Mouse (Mus musculus) testis, adult 2 months (tissue): ENCODE results near the gene Itm2a.

Experiments
- CTCF ChIP-seq: fragments of 200-500 bp; IDR thresholded peaks from 2 replicates; pipeline ENCODE4 v1.5.1; 2012; ENCODE audit warnings: low read depth, mild to moderate bottlenecking, inconsistent platforms, low read length, moderate library complexity; ENCODE audit not compliant: control insufficient read depth, insufficient read depth, insufficient replicate concordance
- POLR2A ChIP-seq: fragments of 200-500 bp; IDR thresholded peaks from 2 replicates; pipeline ENCODE4 v1.6.1; 2012; ENCODE audit warnings: low read depth, mild to moderate bottlenecking, inconsistent platforms, low read length, moderate library complexity; ENCODE audit not compliant: control insufficient read depth

DNA sequence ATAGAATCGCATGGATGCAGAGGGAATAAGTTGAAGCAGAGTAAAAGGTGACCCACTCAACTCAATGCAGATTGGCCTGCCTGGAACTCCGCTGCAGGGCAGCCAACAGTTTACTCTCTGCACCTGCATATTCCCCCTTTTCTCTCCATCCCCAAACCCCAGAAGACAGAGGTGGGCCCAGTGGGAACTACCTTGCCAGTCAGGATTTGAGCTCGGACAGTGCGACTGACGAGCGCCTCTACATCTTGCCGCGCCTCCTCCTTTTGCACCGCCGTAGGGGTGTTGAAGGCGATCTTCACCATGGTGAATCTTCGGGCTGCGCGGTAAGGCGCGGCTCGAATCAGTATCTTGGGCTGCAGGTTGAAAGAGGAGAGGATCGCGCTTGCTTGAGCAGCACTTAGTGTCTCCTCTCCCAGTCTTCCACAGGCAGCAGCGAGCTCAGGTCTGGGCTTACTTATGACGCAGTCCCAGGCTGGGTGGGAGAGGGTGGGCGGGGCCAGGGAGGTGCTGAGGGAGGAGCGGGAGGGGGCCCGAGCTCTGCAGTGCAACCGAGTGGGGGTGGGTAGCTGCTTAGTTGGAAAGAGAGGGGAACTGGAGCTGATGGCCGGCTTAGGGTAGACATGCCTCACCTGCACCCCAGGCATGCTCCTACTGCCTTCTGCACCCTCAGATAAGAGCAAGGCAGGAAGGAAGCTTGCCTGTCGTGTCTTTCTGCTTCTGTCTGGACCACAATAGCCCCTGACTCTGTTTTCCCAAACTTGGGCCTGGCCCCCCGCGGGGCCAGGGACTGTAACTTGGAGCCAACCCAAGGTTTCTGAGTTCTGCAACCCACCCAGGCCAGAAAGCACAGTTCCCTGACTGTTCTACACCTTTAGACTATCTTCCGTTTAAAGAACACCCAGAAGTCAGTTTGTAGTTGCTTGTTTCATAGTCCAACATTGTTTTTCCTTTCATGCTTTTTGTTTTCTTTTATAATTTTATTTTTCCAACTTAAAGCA, at the start of gene Itm2a:
- TF ChIP-seq CTCF: no peak
- no peak for TF ChIP-seq POLR2A
